Mouse (Mus musculus): ENCODE measurements at regions not wholly inside any gene's neighbourhood (a gene's known extent, or its start where the extent isn't known, plus 50 kb on each side); places are given as distances from the start of the nearest gene placed in this dataset.

DNA sequence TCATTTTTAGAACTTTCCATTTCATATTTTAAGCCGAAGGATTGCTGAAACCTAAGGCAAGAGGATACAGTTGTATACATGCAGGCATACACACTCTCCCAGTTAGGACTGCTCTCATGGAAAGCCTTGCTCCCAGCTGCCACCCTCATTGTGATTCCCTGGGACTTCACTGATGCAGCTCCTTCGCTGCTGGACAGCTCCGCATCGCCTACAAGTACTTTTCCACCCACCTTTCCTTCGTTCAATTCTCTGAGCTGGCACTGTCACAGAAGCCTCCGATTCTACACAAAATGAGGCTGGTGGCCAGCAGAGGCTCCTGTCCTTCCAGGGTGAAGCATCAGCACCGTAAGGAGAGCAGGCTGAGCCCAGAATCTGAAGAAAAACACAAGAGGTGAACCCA is 105.5 kb upstream of the Mkln1 start:
- Histone ChIP-seq H3K4me1 (no peaks in the 10 kb centered on the region; the same call in 1 of the 2 replicates), H3K27ac (no peak overlapping the region), H3K9me3 (no peaks in the 10 kb centered on the region), H3K4me3 (no peak overlapping the region), H3K36me3 (no peaks in the 10 kb centered on the region), H3K9ac (no peak overlapping the region), H3K27me3 (replicated peaks) (no peaks in the 10 kb centered on the region), H3K4me2 (replicated peaks) (no peak overlapping the region)
- WGBS, result 62% methylated on average over 7 of the region's 7 CpGs
- no peak for ATAC-seq (ENCODE audit: low FRiP score, low read depth)

DNA sequence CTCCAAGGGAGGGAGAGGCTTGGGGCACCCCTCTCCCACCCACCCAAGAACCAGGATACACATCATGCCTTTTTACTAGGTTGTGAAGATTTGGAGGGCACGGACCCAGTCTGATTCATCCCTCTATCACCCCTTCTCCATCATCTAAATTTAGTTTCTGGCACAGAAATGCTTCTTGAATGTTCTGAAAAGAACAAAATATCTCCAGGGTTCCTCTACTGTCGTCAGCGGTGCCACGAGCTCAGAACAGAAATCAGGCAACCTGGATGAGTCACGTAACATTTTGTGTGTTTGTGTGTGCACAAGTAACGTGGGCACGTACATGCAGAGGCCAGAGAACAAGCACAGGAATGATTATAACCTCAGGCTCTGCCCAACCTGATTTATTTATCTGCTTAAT is 99.1 kb upstream of the Mkln1 start:
- 90% methylated on average over 7 of the region's 7 CpGs for WGBS
- H3K4me2 ChIP-seq (replicated peaks), result no peak overlapping the region
- H3K4me3 ChIP-seq, result no peak overlapping the region
- no peaks in the 10 kb centered on the region for H3K4me1 ChIP-seq
- H3K27me3 ChIP-seq (replicated peaks), result no peaks in the 10 kb centered on the region
- H3K27ac ChIP-seq, result no peak overlapping the region
- no peaks in the 10 kb centered on the region for H3K9me3 ChIP-seq
- no peak for ATAC-seq (ENCODE audit: low FRiP score, low read depth)
- no peaks in the 10 kb centered on the region for H3K36me3 ChIP-seq
- H3K9ac ChIP-seq, result no peak overlapping the region

DNA sequence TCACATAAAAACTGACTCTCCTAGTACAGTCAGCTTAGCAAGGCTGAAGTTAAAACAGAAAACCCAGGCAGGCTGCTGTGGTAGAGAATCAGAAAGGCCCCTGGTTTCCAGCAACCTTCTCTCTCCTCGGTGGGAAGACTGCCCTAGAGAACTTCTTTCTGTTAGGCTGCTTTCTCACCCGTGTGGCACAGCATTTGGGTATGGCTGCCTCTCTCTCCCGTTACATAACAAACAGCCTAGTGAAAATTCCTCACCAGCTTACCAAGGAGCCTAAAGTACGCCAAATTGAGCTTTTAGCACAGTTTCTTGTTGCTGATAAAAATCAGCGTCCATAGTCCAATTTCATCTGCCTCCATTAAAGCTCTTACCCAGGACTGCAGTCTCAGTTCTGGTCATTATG is 92.8 kb upstream of the Mkln1 start:
- 78% methylated on average over 5 of the region's 5 CpGs for WGBS
- H3K9me3 ChIP-seq, result no peaks in the 10 kb centered on the region
- H3K4me2 ChIP-seq (replicated peaks), result no peak overlapping the region
- H3K27ac ChIP-seq, result no peak overlapping the region
- ATAC-seq (ENCODE audit: low FRiP score, low read depth), result no peak
- H3K4me3 ChIP-seq, result no peak overlapping the region
- no peaks in the 10 kb centered on the region for H3K36me3 ChIP-seq
- peaks cover 3% of the 10 kb centered on the region; the same call in 1 of the 2 replicates for H3K4me1 ChIP-seq
- no peaks in the 10 kb centered on the region for H3K27me3 ChIP-seq (replicated peaks)
- H3K9ac ChIP-seq, result no peak overlapping the region

DNA sequence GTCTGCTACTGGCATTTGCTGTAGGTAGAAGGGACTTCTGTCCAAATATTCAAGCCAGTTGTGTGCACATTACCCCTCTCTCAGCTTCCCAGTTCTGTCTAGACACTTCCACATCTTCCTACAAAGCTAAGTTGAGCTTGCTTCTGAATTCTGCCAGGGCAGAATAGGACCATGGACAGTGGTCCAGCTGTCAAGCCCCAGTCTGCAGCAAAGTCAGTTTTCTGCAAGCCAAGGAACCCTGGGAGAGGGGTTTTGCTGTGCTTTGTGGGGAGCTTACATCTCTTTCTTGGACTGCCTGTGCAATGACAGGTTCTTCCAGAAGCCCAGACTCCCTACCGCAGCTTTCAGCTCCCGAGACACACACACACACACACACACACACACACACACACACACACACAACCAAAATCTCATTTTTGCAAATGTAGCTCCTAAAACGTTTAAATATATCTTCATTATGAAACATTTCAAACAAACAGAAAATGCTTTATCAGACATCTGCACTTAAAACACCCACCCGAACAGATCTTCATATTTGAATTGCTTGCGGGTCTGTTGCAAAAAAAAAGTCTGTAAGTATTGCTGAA is 91.4 kb upstream of the Mkln1 start:
- Histone ChIP-seq H3K9me3 (no peaks in the 10 kb centered on the region), H3K27me3 (replicated peaks) (no peaks in the 10 kb centered on the region), H3K9ac (no peak overlapping the region), H3K4me3 (no peak overlapping the region), H3K4me1 (peaks cover 3% of the 10 kb centered on the region; the same call in 1 of the 2 replicates), H3K27ac (no peak overlapping the region), H3K4me2 (replicated peaks) (no peak overlapping the region), H3K36me3 (no peaks in the 10 kb centered on the region)
- no peak for ATAC-seq (ENCODE audit: low FRiP score, low read depth)
- 76% methylated on average over 5 of the region's 5 CpGs for WGBS

DNA sequence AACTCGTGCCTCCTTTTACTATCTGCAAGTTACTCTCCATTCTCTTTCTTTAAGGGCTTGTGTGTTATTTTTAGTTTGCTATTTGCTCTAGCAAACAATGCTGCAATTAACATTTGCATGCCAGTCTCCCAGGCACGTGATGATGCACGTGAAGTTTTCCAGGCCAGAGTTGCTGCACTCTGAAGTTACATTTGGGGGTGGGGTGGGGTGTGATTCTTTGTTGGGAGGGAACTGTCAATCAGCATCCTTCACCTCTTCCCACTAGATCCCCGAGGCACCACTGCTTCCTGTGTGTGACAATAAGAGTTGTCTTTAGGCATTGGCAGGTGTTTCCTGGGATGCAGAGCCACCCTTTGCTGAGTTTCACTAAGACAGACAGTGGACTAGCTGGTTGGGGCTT is 90.6 kb upstream of the Mkln1 start:
- Histone ChIP-seq H3K4me1 (peaks cover 3% of the 10 kb centered on the region; the same call in 1 of the 2 replicates), H3K36me3 (no peaks in the 10 kb centered on the region), H3K9ac (no peak overlapping the region), H3K27ac (no peak overlapping the region), H3K4me3 (no peak overlapping the region), H3K4me2 (replicated peaks) (no peak overlapping the region), H3K9me3 (no peaks in the 10 kb centered on the region), H3K27me3 (replicated peaks) (no peaks in the 10 kb centered on the region)
- no peak for ATAC-seq (ENCODE audit: low FRiP score, low read depth)
- 37% methylated on average over 4 of the region's 4 CpGs for WGBS

DNA sequence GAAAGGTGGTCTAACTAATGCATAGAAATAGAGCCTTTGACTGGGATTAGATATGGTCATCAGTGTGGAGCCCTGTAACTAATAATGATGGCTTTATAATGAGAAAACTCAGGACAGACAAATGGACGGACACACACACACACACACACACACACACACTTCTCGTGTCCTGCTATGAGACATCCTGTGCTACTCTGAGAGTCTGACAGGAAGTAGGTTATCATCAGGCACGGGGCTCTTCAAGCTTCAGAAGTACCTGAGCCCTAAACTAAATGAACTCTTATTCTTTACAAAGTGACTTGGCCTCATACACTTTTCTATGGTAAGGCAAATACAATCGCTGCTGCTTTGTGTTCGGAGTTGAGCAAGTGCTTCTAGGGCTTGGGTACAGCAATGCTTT is 87.9 kb upstream of the Mkln1 start:
- H3K4me3 ChIP-seq, result no peak overlapping the region
- peaks cover 3% of the 10 kb centered on the region; the same call in 1 of the 2 replicates for H3K4me1 ChIP-seq
- no peaks in the 10 kb centered on the region for H3K36me3 ChIP-seq
- no peak for ATAC-seq (ENCODE audit: low FRiP score, low read depth)
- H3K4me2 ChIP-seq (replicated peaks), result no peak overlapping the region
- H3K27me3 ChIP-seq (replicated peaks), result no peaks in the 10 kb centered on the region
- no peak overlapping the region for H3K27ac ChIP-seq
- no peak overlapping the region for H3K9ac ChIP-seq
- H3K9me3 ChIP-seq, result no peaks in the 10 kb centered on the region
- 86% methylated on average over 5 of the region's 5 CpGs for WGBS

DNA sequence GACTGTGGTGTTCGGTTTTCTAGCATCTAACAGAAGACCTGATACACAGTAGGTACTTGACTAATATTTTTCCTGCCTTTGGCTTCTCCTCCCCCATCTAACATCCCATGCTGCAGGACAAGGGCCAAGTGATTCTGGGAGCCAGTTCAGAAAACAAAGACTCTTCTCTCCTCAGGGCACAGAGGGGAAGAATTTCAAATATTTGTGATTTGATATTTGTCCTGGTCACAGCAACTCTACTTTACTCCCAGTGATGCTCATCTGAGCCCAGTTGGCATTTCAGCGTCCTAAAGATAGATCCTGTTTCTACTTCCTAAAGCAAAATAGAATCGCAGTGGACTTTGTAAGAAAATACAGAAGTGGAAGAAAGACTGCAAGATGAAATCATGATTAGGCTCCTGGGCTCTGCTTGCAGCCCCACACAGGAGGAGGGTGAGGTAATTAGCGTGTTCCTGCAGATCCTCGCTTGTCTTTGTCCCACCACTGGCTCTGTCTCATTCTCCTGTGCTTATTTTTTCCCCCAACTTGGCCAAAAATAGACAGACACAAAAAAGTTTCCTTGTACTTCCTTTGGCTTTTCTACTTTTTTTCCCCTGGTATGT is 84.6 kb upstream of the Mkln1 start:
- Histone ChIP-seq H3K9me3 (no peaks in the 10 kb centered on the region), H3K27ac (no peak overlapping the region), H3K4me1 (peaks cover 5% of the 10 kb centered on the region; the same call in 1 of the 2 replicates), H3K9ac (no peak overlapping the region), H3K4me2 (replicated peaks) (no peak overlapping the region), H3K27me3 (replicated peaks) (no peaks in the 10 kb centered on the region), H3K36me3 (no peaks in the 10 kb centered on the region), H3K4me3 (no peak overlapping the region)
- 80% methylated on average over 5 of the region's 5 CpGs for WGBS
- ATAC-seq (ENCODE audit: low FRiP score, low read depth), result no peak

DNA sequence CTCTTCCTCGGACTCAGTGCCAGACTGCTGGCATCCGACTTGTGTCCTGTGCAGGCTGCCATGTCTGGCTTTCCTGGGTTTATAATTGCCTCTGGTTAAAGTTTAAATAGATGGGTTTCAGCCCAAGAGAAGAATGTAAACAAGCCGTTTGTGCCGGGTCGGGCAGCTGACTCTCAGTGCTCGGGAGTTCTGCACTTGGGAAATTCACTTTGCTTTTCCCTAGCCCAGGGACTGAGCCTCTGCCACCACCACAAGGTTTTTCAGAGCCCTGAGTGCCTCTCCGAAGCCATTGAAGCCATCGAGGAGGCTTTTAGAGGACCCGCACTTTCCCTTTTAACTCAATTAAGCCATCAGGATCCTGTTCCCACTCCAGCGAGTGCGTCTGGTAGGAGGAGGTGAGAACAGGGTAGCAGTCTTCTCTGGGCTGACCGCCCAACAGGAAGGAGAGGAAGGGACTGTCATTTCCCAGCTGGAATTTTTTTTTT is 80.8 kb upstream of the Mkln1 start:
- no peak for ATAC-seq (ENCODE audit: low FRiP score, low read depth)
- Histone ChIP-seq H3K9ac (no peak overlapping the region), H3K4me1 (peaks cover 5% of the 10 kb centered on the region; the same call in 1 of the 2 replicates), H3K27me3 (replicated peaks) (no peaks in the 10 kb centered on the region), H3K36me3 (no peaks in the 10 kb centered on the region), H3K27ac (no peak overlapping the region), H3K9me3 (no peaks in the 10 kb centered on the region), H3K4me3 (no peak overlapping the region), H3K4me2 (replicated peaks) (peak overlapping the region; percentile 41)
- WGBS, result 5% methylated on average over 12 of the region's 12 CpGs

DNA sequence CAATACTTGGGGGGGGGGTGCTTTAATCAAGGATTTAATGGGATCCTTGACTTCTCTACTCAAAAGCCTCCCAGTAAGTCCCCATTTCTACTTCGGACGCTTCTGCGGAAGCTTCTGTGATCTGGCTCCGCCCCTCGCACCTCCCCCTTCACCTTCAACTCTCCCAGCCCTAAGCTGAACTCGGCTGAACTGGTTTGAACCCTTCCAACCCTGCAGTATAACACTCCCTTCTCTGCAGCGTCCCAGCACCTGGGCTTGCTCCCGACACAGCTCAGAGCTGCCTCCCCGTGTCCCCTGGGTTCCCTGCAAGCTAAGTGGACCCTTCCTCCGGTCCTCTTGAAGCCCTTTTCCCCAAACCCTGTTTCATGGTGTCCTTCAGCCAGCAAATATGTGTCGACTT is 80.0 kb upstream of the Mkln1 start:
- H3K4me3 ChIP-seq, result no peak overlapping the region
- WGBS, result 4% methylated on average over 11 of the region's 11 CpGs
- peak overlapping the region; percentile 41 for H3K4me2 ChIP-seq (replicated peaks)
- no peaks in the 10 kb centered on the region for H3K36me3 ChIP-seq
- H3K27me3 ChIP-seq (replicated peaks), result no peaks in the 10 kb centered on the region
- H3K9me3 ChIP-seq, result no peaks in the 10 kb centered on the region
- peaks cover 5% of the 10 kb centered on the region; the same call in 1 of the 2 replicates for H3K4me1 ChIP-seq
- H3K27ac ChIP-seq, result no peak overlapping the region
- no peak for ATAC-seq (ENCODE audit: low FRiP score, low read depth)
- no peak overlapping the region for H3K9ac ChIP-seq

DNA sequence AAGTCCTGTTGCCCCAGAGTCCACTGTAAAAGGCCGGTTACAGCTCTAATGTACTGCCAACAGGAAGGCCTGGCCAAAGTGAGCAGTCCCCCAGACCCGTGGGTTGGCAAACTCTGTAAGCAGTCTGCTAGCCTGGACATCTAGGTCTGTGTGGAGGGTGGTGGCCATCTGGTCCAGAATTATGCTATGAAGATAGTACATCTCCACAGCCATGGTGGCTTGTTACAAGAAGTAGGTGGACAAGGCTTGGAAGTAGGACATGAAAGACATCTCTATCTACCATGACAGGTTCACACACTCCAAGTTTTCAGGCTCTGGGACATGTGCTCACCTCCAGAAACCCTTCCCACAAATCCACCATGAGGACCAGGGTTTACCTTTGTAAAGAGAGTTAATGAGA is 79.1 kb upstream of the Mkln1 start:
- Histone ChIP-seq H3K9me3 (no peaks in the 10 kb centered on the region), H3K9ac (no peak overlapping the region), H3K4me3 (no peak overlapping the region), H3K27ac (no peak overlapping the region), H3K4me1 (peaks cover 5% of the 10 kb centered on the region; the same call in 1 of the 2 replicates), H3K36me3 (no peaks in the 10 kb centered on the region), H3K27me3 (replicated peaks) (no peaks in the 10 kb centered on the region), H3K4me2 (replicated peaks) (no peak overlapping the region)
- no peak for ATAC-seq (ENCODE audit: low FRiP score, low read depth)
- WGBS, result 88% methylated on average over 2 of the region's 2 CpGs

DNA sequence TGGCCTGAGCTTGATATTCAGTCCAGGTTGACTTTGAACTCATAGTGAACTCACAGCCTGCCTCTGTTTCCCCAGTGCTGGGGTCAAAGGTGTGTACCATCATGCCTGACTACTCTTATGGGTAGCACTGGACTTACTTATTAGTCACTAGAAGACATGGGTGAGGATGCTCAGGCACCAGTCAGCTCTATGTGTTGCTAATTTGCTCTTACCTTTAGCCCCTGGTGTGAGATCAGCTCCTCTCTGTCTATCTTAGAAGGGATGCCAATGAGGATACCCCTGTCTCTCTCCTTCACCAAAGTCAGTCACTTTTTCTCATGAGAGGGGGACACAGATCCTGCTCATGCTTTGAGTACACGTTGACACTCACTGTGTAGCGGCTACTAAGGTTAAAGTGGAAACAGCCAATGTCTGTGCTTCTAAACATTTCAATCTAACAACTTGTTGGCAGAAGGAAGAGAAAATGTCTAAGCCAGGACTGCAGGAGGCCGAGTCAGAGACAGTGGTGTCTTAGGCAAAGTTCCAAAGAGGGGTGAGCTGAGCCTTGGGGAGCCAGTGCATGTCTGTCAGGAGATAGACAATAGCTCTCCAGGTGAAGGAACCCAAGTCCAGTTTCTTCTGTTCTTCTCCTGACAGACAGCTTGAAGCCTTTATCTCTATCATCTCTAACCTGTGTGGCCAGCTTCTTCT is 78.2 kb upstream of the Mkln1 start:
- no peak for ATAC-seq (ENCODE audit: low FRiP score, low read depth)
- WGBS, result 81% methylated on average over 3 of the region's 3 CpGs
- Histone ChIP-seq H3K9ac (no peak overlapping the region), H3K4me3 (no peak overlapping the region), H3K27ac (no peak overlapping the region), H3K4me2 (replicated peaks) (no peak overlapping the region), H3K9me3 (no peaks in the 10 kb centered on the region), H3K4me1 (peaks cover 5% of the 10 kb centered on the region; the same call in 1 of the 2 replicates), H3K36me3 (no peaks in the 10 kb centered on the region), H3K27me3 (replicated peaks) (no peaks in the 10 kb centered on the region)

DNA sequence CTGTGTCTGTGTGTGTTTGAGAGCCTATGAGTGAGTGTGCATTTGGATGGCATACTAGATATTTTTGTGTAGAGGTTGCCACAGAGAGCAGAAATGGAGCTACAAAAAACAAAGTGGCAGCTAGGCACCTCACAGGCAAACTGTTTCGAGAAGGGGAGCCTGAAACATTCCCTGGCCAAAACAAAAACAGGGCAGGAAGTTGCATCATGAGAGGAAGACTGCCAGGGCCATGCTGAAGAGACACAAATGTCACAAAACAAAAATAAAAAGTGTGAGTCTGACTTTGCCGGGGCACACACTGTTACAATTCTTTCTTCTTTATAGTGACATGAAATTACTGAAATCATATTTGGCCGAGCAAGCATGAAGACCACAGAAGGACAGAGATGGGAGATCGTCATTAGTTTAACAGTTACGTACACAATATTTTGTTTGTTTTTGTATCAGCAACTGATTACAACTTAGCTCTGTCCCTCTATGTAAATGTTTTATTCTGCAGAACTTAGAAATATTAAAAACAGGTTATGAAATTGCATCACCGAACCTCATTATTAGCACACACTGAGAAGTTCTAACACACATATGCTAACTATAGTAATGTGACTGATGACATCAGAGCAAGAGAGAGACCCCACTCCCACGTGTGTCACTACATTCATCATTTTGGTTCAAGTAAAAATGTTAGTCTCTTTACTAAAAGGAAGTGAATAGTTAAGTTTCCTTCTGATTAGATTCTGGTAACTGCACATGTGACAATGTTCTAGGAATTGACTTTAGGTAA is 77.3 kb upstream of the Mkln1 start:
- Histone ChIP-seq H3K4me2 (replicated peaks) (no peak overlapping the region), H3K27me3 (replicated peaks) (no peaks in the 10 kb centered on the region), H3K27ac (no peak overlapping the region), H3K4me1 (peaks cover 5% of the 10 kb centered on the region; the same call in 1 of the 2 replicates), H3K4me3 (no peak overlapping the region), H3K36me3 (no peaks in the 10 kb centered on the region), H3K9ac (no peak overlapping the region), H3K9me3 (no peaks in the 10 kb centered on the region)
- 81% methylated on average over 7 of the region's 7 CpGs for WGBS
- no peak for ATAC-seq (ENCODE audit: low FRiP score, low read depth)

Data from neural tube, embryonic 12.5 days (tissue).